Mouse (Mus musculus) spleen, postnatal 4 days (tissue): Measurements from ENCODE around the gene Zfp36l2.

Experiments used
- DNase-seq, 2 experiments: peaks; one replicate each; pipeline ENCODE4 v3.0.0; 2022; ENCODE audit warnings: low spot score in 2 of 2

Zfp36l2 gene

DNA sequence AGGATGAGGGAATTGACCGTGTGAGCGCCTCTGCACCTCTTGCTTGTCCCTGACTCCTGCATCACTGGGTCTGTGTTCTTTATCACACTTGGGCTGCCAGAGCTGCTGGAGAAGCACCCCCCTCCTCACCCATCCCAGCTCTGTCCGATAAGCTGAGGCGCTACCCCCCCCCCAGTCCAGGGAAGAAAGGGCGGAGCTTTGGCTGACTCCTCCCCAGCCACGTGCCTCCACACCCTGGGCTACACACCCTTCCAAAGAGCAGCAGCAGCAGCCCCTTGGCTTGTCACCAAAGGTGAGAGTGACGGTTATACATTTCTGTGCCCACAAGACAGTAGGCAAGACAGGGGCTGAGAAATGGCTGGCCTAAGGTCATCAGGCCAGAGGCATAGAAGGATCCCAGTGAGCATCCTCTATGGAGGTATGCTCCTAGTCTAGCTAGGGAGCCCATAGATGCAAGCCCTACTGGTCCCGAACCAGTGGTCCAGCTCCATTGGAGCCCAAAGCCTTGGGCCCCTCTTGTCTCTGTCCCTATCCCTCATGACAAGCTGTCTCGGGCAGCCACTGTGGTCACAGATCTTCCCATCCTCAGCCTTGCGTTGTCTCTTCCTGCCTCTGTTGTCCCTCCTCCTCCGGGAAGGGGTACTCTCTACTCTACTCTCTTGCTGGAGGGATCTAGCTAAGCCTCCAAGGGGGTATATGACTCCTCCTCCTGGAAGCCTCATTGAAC lies 33.3 kb downstream of the Zfp36l2 start:
- DNase-seq, result peak; percentile 56 to 73

- DNase-seq, result peak; percentile 44 to 69
Observed at GRCm38 (mm10) chr17:84152976-84153786, 34.6 kb downstream of the Zfp36l2 start.

DNA sequence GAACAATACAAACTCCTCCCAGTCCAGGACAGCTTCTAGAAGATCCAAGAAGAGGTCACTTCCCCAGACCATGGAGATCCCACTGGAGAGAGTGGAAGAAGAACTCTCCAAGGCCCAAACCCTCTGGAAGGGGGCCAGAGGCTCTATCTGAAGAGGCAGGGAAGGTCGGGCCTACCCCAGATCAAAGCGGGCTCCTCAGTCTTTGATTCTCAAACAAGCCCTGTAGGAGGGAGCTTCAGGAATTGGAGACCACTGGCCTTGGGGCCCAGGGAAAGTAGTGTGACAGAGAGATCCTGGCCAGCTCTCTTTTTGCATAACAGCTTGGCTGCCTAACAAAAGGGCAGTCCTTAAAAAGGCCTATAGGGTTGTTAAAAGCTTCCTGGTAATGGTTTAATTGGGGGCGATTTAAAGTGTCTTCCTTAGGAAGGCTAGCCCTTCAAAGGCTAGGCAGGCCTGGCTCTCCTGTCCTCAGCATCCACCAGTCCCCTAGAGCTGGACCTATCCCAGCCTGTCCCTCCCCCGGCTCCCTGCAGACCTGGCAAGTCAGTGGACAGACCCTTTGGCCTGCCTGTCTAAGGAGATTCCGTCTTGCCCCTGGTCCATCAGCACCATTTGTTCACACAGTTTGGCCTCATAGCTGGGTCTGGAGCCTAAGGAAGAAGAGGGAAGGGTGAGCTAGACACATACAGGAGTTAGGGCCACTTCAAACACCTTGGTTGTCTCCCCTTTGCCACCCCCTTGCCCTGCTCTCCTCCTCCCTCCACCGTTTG lies 35.4 kb downstream of the Zfp36l2 start:
- DNase-seq, result peak; percentile 17 to 70

- peak in 1 of 2 experiments; percentile 63 for DNase-seq
Observed at GRCm38 (mm10) chr17:84151306-84151705, 36.4 kb downstream of the Zfp36l2 start.

- DNase-seq, result peak; percentile 9 to 65
Observed at GRCm38 (mm10) chr17:84150291-84150690, 37.5 kb downstream of the Zfp36l2 start.

DNA sequence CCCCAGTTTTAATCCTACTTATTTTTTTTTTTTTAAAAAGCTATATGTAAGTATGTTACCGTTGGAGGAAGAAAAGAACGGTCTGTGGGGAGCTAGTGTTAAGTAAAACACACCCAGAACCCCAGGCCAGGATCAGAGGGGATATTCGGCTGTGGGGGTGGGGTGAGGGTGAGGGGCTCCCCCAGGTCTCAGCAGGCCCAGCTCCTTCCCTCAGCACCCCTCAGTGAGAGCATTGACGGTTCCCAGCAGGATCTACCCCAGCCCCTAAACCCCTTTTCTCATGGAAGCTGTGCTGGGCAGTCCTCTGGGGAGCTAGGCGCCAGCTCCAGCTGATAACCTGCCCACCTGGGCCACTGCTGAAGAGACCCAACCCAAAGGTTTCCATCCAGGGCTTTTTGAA lies 38.2 kb downstream of the Zfp36l2 start:
- peak; percentile 12 to 60 for DNase-seq

GRCm38 (mm10) chr17:84148499-84149484 lies 39.0 kb downstream of the Zfp36l2 start:
- peak; percentile 18 to 68 for DNase-seq

GRCm38 (mm10) chr17:84147183-84148108 lies 40.3 kb downstream of the Zfp36l2 start:
- DNase-seq, result peak; percentile 68 to 75

- DNase-seq, result no peak
Observed at GRCm38 (mm10) chr17:84146458-84147182, 41.1 kb downstream of the Zfp36l2 start.

DNA sequence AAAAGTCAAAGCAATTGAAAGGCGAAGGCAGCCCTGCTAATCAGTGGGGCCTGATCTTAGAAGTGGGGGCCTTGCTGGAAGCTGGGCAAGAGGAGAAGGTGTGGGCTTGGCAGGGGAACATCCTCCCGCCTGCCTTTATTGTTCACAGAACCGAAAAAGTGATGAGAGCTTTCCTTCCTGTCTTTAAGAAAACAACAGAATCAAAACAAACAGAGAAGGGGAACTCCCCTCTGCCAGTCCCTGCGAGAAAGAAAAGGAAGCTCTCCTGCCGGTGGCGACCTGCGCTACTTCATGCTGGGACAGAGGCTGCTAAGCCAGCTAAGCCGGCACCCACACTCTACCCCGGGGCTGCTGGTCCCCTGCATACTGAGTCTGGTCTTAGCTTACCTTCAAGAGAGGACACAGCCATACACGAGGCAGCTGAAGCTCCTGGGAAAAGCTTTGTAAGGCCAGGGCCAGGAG lies 41.9 kb downstream of the Zfp36l2 start:
- peak; percentile 66 to 86 for DNase-seq

DNA sequence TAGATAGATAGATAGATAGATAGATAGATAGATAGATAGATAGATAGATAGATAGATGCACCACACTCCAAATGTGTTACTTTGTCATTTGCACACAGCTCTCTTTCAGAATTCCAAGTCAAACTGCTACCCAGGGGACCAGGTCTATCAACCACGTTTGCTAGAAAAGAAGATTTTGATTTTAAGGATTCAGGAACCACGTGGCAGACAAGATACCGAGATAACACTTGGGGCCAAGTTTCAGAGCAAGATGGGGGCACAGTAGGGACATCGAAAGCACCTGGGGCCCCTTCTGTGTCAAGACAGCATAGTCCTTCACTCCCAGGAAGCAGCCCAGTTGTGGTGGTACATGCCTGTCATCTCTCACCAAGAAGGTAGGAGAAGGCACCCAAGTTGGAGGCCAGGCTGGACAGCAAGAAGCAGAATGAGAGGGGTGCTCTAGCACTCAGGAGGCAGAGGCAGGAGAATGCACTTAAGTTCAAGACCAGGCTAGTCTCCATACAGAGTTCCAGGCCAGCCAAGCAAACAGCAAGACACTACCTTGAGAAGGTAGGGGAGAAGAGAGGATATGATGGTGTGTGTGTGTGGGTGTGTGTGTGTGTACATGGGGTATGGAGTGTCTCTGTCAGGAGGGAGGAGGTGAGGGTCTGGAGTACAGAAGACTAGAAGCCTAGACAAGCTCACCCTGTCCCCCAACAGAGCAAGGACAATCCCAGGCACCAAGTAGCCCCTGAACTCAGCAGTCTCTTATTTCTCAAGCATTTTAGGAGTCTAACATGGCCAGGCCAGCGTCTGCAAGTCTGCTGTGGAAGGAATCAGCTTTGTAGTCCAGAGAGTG lies 42.8 kb downstream of the Zfp36l2 start:
- DNase-seq, result no peak

GRCm38 (mm10) chr17:84144130-84144529 lies 43.6 kb downstream of the Zfp36l2 start:
- no peak for DNase-seq

GRCm38 (mm10) chr17:84143219-84143844 lies 44.4 kb downstream of the Zfp36l2 start:
- peak in 1 of 2 experiments; percentile 41 for DNase-seq

- DNase-seq, result no peak
Observed at GRCm38 (mm10) chr17:84141691-84142090, 46.1 kb downstream of the Zfp36l2 start.

DNA sequence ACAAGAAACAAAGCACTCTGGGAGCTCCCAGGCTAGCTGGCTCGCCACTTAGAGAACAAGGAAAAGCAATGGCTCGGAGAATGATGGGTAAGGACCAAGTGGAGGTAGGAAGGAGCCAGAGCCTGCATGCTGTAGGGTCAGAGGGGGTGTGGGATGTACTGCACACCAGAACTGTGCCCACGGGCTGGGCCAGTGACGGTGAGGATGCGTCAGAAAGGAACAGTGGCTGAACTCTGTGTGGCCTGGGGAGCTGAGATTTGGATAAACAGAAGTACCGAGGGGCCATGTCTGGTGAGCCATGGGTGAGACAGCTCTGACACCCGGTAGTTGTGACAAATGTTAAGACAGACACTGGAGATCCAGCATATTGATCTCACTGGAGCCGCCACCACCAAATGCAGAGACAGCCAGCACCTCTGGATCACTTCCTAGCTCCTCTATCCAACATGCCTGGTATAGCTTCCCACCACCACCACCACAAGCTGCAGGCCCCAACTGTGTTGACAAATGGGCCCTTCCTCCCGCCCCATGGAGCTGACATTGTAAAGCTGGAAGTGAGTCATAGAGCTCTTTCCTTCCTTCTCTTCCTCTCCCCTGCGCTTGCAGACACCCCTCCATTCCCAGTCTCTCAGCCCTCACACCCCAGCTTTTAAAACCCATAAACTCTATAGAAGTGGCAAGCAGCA lies 46.8 kb downstream of the Zfp36l2 start:
- DNase-seq, result no peak

DNA sequence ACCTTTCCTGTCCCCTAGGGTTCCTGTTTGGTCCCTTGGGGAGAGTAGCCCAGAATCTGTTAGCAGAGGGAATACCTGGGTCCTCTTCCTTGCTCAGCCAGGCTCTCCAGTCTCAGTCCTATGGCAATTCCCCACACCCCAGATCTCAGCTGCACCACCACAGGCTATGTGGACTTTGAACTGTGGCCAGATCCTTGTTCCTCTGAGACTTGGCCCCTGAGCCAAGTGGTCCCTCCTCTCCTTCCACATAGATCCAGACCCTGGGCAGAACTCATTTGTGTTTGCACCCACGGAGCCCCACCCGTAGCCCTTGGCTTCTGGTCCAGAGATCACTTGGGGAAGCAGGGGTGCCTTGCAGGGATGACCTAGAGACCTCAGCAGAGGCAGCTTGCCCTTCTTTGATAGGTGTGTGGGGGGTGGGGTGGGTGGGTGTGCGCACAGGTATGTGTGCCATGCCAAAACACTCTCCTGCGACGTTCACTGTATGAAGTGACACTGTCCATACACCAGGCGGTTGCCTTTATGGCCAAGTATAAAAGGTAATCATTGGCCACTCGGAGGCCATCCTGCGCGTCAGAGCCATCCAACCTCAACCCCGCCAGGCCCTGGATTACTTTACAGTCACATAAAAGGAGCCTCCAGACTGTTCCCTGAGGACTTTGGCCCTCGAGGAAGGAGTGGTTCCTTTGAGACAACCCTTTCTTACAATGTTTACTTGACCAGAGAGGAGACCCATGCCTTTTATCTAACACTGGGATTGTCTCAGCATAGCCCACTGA lies 50.2 kb downstream of the Zfp36l2 start:
- no peak for DNase-seq
